Mouse (Mus musculus) embryonic facial prominence, embryonic 15.5 days (tissue): ENCODE results near the gene Rgcc. TPM values are rescaled to one million over a fixed set of nuclear protein-coding genes. Genes with fewer than 3 reads are reported as not detected.

Experiments
- ATAC-seq: fragments of 200-750 bp; cut with Nextera tagmentation; 2 replicates; pipeline ENCODE4 v1.8.0; 2017; ENCODE audit warnings: low read depth, moderate TSS enrichment; ENCODE audit not compliant: insufficient number of reproducible peaks, low FRiP score, low TSS enrichment
- H3K27ac ChIP-seq: fragments of 300-500 bp; sonication (generic); replicated peaks from 2 replicates; pipeline ENCODE4 v1.5.1; 2015; ENCODE audit warnings: mild to moderate bottlenecking, inconsistent platforms
- H3K27me3 ChIP-seq: fragments of 300-500 bp; sonication (generic); 2 replicates; pipeline ENCODE4 v1.6.1; 2015; ENCODE audit warnings: inconsistent platforms
- H3K36me3 ChIP-seq: fragments of 300-500 bp; sonication (generic); 2 replicates; pipeline ENCODE4 v1.6.1; 2015; ENCODE audit warnings: mild to moderate bottlenecking, inconsistent platforms
- H3K4me1 ChIP-seq: fragments of 300-500 bp; sonication (generic); 2 replicates; pipeline ENCODE4 v1.6.1; 2015; ENCODE audit warnings: inconsistent platforms
- H3K4me2 ChIP-seq: fragments of 300-500 bp; sonication (generic); replicated peaks from 2 replicates; pipeline ENCODE4 v1.6.1; 2015; ENCODE audit warnings: mild to moderate bottlenecking, inconsistent platforms
- H3K4me3 ChIP-seq: fragments of 300-500 bp; sonication (generic); replicated peaks from 2 replicates; pipeline ENCODE4 v1.5.1; 2015; ENCODE audit warnings: mild to moderate bottlenecking, inconsistent platforms
- H3K9ac ChIP-seq: fragments of 300-500 bp; sonication (generic); 2 replicates; pipeline ENCODE4 v1.6.1; 2015; ENCODE audit warnings: inconsistent platforms
- H3K9me3 ChIP-seq: fragments of 300-500 bp; sonication (generic); replicated peaks from 2 replicates; pipeline ENCODE4 v1.6.1; 2016; ENCODE audit warnings: inconsistent platforms
- WGBS: fragments of 180-500 bp; shearing (Covaris S2); methylation state at CpG from one replicate; pipeline ENCODE4 v1.1.7; 2015; 5-methylcytosine and 5-hydroxymethylcytosine counted together
- polyA plus RNA-seq: library from polyadenylated mRNA; unstranded; fragments of >200 nt; fragmentation: Nextera tagmentation; extraction: Ambion mirVana; gene quantifications from 2 replicates; pipeline ENCODE4 v1.2.1, GENCODE M21; 2015

The Rgcc gene
- 56.0 and 63.9 TPM in 2 replicates for polyA plus RNA-seq

DNA sequence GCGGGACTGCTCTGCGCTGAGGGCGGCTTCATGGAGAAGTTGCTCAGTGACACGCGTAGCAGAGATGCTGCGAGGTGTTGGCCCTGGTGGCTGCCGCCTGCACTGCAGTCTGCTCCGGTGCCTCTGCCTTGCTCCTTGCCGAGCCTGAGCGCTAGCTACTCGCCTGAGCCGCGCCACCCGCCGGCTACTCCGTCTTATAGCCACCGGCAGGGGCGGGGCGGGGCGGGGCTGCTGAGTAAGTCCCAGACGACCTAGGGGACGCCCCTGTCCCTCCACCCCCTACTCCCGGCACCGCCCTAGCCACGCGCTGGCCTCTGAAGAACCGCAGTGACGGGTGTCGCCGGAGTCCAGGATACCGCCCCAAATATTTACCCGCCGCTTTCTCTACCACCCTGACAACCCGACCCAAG lies at the start of gene Rgcc:
Gene Rgcc (minus strand): TSS at position 180 of the 410 bp plus-strand sequence.
- peak within 1 kb of the TSS; percentile 46 for H3K9ac ChIP-seq
- no peaks in the 10 kb centered on the region; the same call in 1 of the 2 replicates for H3K27me3 ChIP-seq
- ATAC-seq: peak; percentile 94
- H3K9me3 ChIP-seq: no peaks in the 10 kb centered on the region
- 0 out of 2 replicates have a peak within 1 kb of the TSS, but pooled peaks have one; percentile 0 for H3K27ac ChIP-seq
- H3K4me2 ChIP-seq: peak within 1 kb of the TSS; percentile 95
- WGBS: under 1% methylated on average over 34 of the region's 34 CpGs
- H3K36me3 ChIP-seq: no peaks in the 10 kb centered on the region
- H3K4me1 ChIP-seq: peaks cover 19% of the 10 kb centered on the region
- peak within 1 kb of the TSS; percentile 50 for H3K4me3 ChIP-seq

DNA sequence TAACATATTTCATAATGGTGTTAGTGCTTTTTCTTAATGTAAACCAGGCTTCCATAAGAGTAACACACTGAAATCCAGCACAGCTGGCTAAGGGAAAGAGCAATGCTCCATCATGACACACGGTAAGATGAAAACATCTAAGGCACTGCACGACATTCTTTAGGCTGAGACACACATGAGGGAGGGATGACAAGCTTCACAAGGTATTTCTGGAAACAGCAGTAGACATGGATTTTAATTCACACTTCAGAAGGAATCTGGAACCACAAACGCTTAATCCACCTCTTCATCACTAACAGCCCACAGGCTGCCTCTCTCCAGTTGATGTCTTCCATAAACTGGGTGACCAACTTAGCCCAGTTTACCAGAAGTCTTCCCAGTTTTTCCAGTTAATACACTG lies 44.9 kb upstream of the Rgcc start:
- WGBS: 50% methylated on average over 3 of the region's 3 CpGs

DNA sequence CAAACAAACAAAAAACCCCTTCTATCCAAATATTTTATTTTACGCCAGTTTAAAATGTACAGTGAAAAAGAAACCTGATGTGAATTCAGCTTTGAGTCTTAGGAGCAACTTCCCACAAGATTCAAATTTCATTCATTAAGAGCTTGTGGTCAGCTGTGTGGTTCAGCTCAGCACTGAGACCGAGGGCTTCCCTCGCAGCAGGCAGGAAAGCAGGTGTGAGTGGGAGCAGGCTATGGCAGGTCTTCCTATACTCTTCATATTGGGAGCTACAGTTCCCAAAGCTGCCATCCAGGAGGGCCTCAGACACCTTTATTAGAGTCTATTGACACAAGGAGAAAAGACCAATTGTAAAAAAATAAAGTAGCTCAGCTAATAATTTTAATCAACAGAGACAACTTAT lies 34.2 kb upstream of the Rgcc start:
- Histone ChIP-seq H3K4me1 (0 out of 2 replicates have a peak, but pooled peaks cover 8% of the 10 kb centered on the region), H3K4me2 (no peak overlapping the region), H3K9ac (no peak overlapping the region), H3K4me3 (no peak overlapping the region), H3K27me3 (no peaks in the 10 kb centered on the region), H3K27ac (no peak overlapping the region), H3K36me3 (peaks cover 39% of the 10 kb centered on the region), H3K9me3 (no peaks in the 10 kb centered on the region)
- WGBS: 73% methylated on average over 3 of the region's 3 CpGs
- ATAC-seq: no peak

More for the DNA sequence above, 44.9 kb upstream of the Rgcc start:
- Histone ChIP-seq H3K36me3 (peaks cover 46% of the 10 kb centered on the region), H3K27me3 (no peaks in the 10 kb centered on the region), H3K4me2 (no peak overlapping the region), H3K9me3 (no peaks in the 10 kb centered on the region), H3K4me3 (no peak overlapping the region), H3K4me1 (no peaks in the 10 kb centered on the region), H3K9ac (no peak overlapping the region), H3K27ac (no peak overlapping the region)
- ATAC-seq: no peak

DNA sequence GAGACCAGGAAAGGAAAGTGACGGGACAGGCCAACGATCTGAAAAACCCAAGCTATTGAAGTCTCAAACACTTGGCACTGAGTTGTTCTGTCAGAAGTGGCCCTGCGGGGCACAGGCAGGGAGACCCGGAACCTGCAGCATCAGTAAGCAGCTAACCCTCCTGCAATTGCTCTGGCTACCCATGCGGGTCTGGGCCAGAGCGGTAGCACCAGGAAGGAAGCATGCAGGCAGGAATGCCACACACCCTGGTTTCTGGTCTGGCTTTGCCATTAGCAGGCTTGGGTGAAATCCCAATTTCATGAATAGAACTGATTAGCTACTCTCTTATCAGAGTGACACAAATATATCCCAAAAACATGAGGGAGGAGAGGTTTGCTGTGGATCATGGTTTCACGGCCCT lies 30.5 kb upstream of the Rgcc start:
- no peaks in the 10 kb centered on the region for H3K27me3 ChIP-seq
- H3K4me1 ChIP-seq: 0 out of 2 replicates have a peak, but pooled peaks cover 8% of the 10 kb centered on the region
- H3K27ac ChIP-seq: no peak overlapping the region
- H3K36me3 ChIP-seq: peaks cover 18% of the 10 kb centered on the region
- H3K9me3 ChIP-seq: no peaks in the 10 kb centered on the region
- WGBS: 51% methylated on average over 7 of the region's 7 CpGs
- H3K4me2 ChIP-seq: no peak overlapping the region
- ATAC-seq: peak; percentile 24; the same call in 1 of the 2 replicates
- no peak overlapping the region for H3K9ac ChIP-seq
- no peak overlapping the region for H3K4me3 ChIP-seq

DNA sequence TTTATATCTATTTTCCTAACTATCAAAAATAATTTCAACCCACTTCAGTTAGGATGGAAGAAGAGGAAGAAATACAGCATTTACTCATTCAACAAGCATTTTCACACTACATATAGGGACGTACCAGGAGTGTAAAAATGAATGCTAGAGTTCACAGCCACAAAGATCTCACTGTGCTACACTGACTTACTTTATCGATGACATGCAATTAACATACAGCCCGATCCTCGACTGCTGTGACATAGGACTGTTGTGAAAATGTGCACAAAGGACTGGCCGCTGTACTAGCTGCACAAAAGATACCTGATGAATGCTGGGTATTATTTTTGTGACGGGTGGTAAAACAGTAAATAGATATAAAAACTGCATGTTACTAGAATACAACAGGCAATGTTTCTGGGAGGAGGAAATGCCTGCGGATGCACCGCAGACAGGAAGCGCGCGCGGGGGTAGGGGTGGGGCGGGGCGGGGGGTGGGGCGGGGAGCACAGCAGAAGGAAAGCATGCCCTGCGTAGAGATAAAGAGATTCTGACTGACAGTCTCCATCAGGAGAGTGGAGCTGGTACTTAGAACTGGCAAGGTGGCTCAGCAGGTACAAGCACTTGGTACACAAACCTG lies 29.6 kb upstream of the Rgcc start:
- H3K4me3 ChIP-seq: 0 out of 2 replicates have a peak overlapping the region, but pooled peaks have one; percentile 8
- H3K4me2 ChIP-seq: peak overlapping the region; percentile 34
- H3K27ac ChIP-seq: no peak overlapping the region
- ATAC-seq: no peak
- H3K27me3 ChIP-seq: no peaks in the 10 kb centered on the region
- H3K9ac ChIP-seq: no peak overlapping the region
- 48% methylated on average over 16 of the region's 16 CpGs for WGBS
- H3K4me1 ChIP-seq: 0 out of 2 replicates have a peak, but pooled peaks cover 8% of the 10 kb centered on the region
- peaks cover 9% of the 10 kb centered on the region for H3K36me3 ChIP-seq
- H3K9me3 ChIP-seq: no peaks in the 10 kb centered on the region

DNA sequence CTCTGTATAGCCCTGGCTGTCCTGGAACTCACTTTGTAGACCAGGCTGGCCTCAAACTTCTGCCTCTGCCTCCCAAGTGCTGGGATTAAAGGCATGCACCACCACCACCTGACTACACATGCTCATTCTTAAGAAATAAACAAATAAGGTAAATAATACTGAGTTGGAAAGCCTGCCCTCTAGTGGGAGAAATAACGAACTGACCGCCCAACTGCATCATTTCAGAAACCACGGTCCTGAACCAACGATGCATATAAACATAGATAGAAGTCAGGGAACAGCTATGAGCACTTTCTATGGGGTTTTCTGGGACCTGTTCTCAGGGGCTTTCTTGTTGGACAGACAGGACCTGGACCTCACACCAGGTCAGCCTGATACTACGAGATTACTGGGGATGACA lies 25.6 kb upstream of the Rgcc start:
- no peaks in the 10 kb centered on the region for H3K36me3 ChIP-seq
- H3K27me3 ChIP-seq: no peaks in the 10 kb centered on the region
- no peak overlapping the region for H3K27ac ChIP-seq
- no peak overlapping the region for H3K9ac ChIP-seq
- H3K4me3 ChIP-seq: no peak overlapping the region
- no peak for ATAC-seq
- no peak overlapping the region for H3K4me2 ChIP-seq
- WGBS: 25% methylated on average over 5 of the region's 5 CpGs
- H3K4me1 ChIP-seq: peaks cover 6% of the 10 kb centered on the region; the same call in 1 of the 2 replicates
- H3K9me3 ChIP-seq: no peaks in the 10 kb centered on the region

DNA sequence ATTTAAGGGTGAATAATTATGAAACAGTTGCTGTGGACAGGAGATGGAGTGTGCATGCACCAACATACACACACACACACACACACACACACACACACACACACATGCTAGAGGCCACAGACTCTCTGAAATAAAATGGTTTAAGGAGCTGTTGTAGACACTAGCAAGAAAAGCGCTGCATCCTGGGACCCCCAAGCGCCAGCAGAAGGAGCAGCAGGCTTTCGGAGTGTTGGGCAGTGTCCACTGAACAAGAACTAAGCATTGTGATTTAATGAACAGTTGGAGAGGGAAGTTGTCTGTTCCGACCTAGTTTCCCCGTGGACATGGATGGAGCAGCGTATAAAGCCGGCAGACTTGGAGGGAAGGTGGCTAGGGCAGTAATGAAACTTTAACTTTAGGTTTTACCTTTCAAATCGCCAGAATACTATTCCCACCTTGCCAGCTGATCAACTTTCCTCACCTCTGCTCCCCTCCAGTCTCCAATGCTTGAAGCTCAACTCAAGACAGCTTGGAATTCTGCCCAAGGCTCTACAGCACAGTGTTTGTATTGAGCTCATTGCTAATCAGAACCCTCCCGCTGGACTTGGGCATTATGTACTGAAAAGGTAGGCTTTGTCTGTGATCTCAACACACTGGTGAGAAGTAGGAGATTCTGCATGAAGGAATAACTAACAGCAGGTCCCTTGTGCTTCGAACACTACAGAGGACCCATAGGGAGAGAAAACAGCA lies 22.8 kb upstream of the Rgcc start:
- H3K4me1 ChIP-seq: no peaks in the 10 kb centered on the region; the same call in 1 of the 2 replicates
- H3K36me3 ChIP-seq: no peaks in the 10 kb centered on the region
- WGBS: 73% methylated on average over 10 of the region's 10 CpGs
- ATAC-seq: no peak
- no peaks in the 10 kb centered on the region for H3K27me3 ChIP-seq
- H3K9me3 ChIP-seq: no peaks in the 10 kb centered on the region
- no peak overlapping the region for H3K4me2 ChIP-seq
- no peak overlapping the region for H3K27ac ChIP-seq
- H3K9ac ChIP-seq: no peak overlapping the region
- H3K4me3 ChIP-seq: no peak overlapping the region

DNA sequence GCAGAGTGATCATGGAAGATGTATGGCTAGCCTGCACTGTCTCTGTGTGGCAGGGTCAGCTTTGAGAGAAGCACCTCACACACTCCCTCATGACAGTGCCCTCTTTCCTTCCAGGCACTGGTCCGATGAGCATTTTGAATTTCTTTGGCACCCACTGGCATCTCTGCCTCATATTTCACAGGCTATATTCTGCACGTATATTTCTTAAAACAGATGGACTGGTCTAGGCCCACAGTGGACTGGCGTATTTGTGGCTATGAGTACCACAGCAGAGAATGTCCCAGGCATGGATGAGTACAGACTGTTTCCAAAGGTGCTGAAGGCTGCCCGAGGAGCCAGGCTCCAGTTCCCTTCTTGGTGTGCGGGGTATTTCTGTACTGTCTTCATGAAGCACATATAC lies 20.4 kb upstream of the Rgcc start:
- H3K4me2 ChIP-seq: no peak overlapping the region
- no peak for ATAC-seq
- no peak overlapping the region for H3K9ac ChIP-seq
- 83% methylated on average over 5 of the region's 5 CpGs for WGBS
- H3K9me3 ChIP-seq: no peaks in the 10 kb centered on the region
- H3K4me3 ChIP-seq: no peak overlapping the region
- no peaks in the 10 kb centered on the region; the same call in 1 of the 2 replicates for H3K4me1 ChIP-seq
- no peaks in the 10 kb centered on the region for H3K27me3 ChIP-seq
- H3K36me3 ChIP-seq: no peaks in the 10 kb centered on the region
- H3K27ac ChIP-seq: no peak overlapping the region

DNA sequence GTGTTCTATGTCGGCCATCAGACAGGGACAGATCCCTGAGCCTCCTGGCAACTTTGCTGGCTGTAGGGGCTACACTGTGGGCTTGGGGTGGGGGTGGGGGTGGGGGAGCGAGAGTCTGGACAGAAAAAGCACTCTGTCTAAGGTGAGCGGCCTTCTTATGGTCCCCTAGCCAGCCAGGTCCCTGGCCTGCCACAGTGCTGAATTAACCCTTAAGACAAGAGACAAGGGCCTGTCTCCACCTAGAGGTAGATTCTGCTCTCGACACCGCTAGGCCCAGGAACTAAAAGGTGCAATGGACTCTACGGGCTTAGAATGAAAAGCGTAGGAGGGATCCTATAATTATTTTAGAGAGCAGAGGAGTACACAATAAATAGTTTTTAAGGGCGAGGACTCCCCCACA lies 19.7 kb upstream of the Rgcc start:
- WGBS: 26% methylated on average over 8 of the region's 8 CpGs
- Histone ChIP-seq H3K4me2 (no peak overlapping the region), H3K36me3 (no peaks in the 10 kb centered on the region), H3K9me3 (no peaks in the 10 kb centered on the region), H3K27ac (no peak overlapping the region), H3K9ac (no peak overlapping the region), H3K27me3 (no peaks in the 10 kb centered on the region), H3K4me1 (no peaks in the 10 kb centered on the region; the same call in 1 of the 2 replicates), H3K4me3 (no peak overlapping the region)
- peak; percentile 43; the same call in 1 of the 2 replicates for ATAC-seq

DNA sequence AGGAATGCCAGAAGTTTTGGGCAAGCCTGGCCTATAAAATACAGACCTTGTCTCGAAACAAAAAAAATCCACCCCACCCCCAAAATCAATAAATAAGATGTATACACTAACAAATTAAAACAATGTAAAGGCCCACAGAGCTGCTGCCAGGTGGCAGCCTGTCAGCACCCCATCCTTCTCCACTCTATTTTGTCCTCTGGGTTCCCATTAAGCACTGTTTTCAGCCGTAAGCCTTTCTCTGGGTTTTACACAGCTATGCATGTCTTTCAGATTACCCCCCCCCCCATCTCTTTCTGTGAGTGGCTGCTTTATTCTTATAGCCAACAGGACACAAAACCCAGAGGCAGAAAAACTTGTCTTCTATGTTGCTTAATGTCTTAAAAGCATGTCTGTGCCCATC lies 16.2 kb upstream of the Rgcc start:
- no peak for ATAC-seq
- Histone ChIP-seq H3K9ac (no peak overlapping the region), H3K4me1 (peaks cover 8% of the 10 kb centered on the region; the same call in 1 of the 2 replicates), H3K4me3 (no peak overlapping the region), H3K27ac (no peak overlapping the region), H3K9me3 (no peaks in the 10 kb centered on the region), H3K36me3 (no peaks in the 10 kb centered on the region), H3K4me2 (no peak overlapping the region), H3K27me3 (no peaks in the 10 kb centered on the region)
- 38% methylated on average over 2 of the region's 2 CpGs for WGBS

DNA sequence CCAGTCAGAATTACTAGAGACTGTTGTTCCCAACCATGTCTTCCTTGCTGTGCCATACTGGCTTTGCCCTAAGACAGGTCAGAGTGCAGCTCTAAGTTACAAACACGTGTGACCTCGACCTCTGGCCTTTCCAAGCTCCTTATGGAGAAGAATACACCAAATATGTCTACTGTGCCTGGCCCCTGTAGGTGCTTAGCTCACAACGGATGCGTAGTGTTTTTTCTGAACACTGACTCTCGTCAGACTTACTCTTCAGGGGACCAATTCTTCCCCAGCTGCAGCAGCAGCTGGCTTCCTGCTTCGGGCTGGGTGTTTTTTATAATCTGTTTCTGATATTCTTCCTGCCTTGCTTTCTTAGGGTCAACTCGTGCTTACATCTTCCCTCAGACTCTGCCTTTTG lies 14.4 kb upstream of the Rgcc start:
- Histone ChIP-seq H3K4me1 (peaks cover 14% of the 10 kb centered on the region; the same call in 1 of the 2 replicates), H3K4me3 (no peak overlapping the region), H3K9ac (no peak overlapping the region), H3K27me3 (no peaks in the 10 kb centered on the region), H3K27ac (no peak overlapping the region), H3K4me2 (no peak overlapping the region), H3K9me3 (no peaks in the 10 kb centered on the region), H3K36me3 (no peaks in the 10 kb centered on the region)
- no peak for ATAC-seq
- 40% methylated on average over 7 of the region's 7 CpGs for WGBS
